Mouse (Mus musculus) lung, adult 2 months (tissue): ENCODE measurements around the gene Hmg20a.

Experiments
- CTCF ChIP-seq: fragments of 200-500 bp; IDR thresholded peaks from 2 replicates; pipeline ENCODE4 v1.5.1; 2011; ENCODE audit warnings: mild to moderate bottlenecking, low read length, control low read depth; ENCODE audit not compliant: insufficient read depth
- POLR2A ChIP-seq: fragments of 200-500 bp; IDR thresholded peaks from 2 replicates; pipeline ENCODE4 v1.6.1; 2011; ENCODE audit warnings: low read depth, mild to moderate bottlenecking, control low read depth, low read length, borderline replicate concordance; ENCODE audit errors: extremely low read depth

- TF ChIP-seq CTCF = no peak
- no peak for TF ChIP-seq POLR2A
Observed at GRCm38 (mm10) chr9:56508835-56509451, 90.5 kb downstream of the Hmg20a start.
